Mouse (Mus musculus): ENCODE data around the gene Nprl2. TPM values are rescaled to one million over a fixed set of nuclear protein-coding genes. Genes with fewer than 3 reads are reported as not detected.

Nprl2 gene
- total and polyA plus RNA-seq, 3 experiments = 12.6 to 31.4 (median 16.3) TPM

GRCm38 (mm10) chr9:107549297-107550074, 7.5 kb downstream of the Nprl2 start:
- Histone ChIP-seq H3K4me3 (replicated peaks in 1 of 3; ENCODE audit: low read depth in 2 of 3, low read length in 2 of 3, poor library complexity in 1 of 3) (no peak overlapping the region), H3K27ac (ENCODE audit: insufficient read depth, low read depth) (no peak overlapping the region), H3K36me3 (replicated peaks in 1 of 2; ENCODE audit: control insufficient read depth in 1 of 2, insufficient read depth in 1 of 2, low read length in 1 of 2) (peaks cover 14 to 26% of the 10 kb centered on the region in 2 experiments), H3K4me1 (ENCODE audit: control insufficient read depth in 1 of 2, insufficient read depth in 2 of 2) (peaks cover 5 to 49% of the 10 kb centered on the region in 2 experiments), H3K4me2 (ENCODE audit: insufficient read depth, low read depth, poor library complexity, severe bottlenecking) (no peak overlapping the region), H3K9me3 (replicated peaks; ENCODE audit: low read length) (no peaks in the 10 kb centered on the region), H3K79me2 (replicated peaks; ENCODE audit: control insufficient read depth, extremely low read depth, insufficient read depth, poor library complexity, severe bottlenecking) (no peaks in the 10 kb centered on the region; the same call in 1 of the 2 replicates), H3K27me3 (replicated peaks) (no peaks in the 10 kb centered on the region), H3K9ac (ENCODE audit: insufficient read depth, low read depth) (no peak overlapping the region)
- no peak for DNase-seq (ENCODE audit: extremely low read depth)
- TF ChIP-seq POLR2AphosphoS2 (IDR thresholded peaks at IDR 0.05; ENCODE audit: low read depth, low read length) = no peak
- no peak for TF ChIP-seq UBTF (IDR thresholded peaks at IDR 0.05; ENCODE audit: low read depth, low read length)
- TF ChIP-seq USF2 (conservative IDR thresholded peaks at IDR 0.05; ENCODE audit: low read depth, low read length) = no peak
- no peak for TF ChIP-seq JUN (IDR thresholded peaks at IDR 0.05; ENCODE audit: insufficient read depth, low read depth, low read length)
- dilution Hi-C loops (cut with MboI; ENCODE audit: extremely low pct_ligation_motif_present, extremely low pct_unique_long_range_greater_than_20kb, low sequenced_read_pairs) (no loop called here), in situ Hi-C loops (cut with MboI; ENCODE audit: low pct_ligation_motif_present, low pct_unique_long_range_greater_than_20kb, low sequenced_read_pairs) (no loop called here)

DNA sequence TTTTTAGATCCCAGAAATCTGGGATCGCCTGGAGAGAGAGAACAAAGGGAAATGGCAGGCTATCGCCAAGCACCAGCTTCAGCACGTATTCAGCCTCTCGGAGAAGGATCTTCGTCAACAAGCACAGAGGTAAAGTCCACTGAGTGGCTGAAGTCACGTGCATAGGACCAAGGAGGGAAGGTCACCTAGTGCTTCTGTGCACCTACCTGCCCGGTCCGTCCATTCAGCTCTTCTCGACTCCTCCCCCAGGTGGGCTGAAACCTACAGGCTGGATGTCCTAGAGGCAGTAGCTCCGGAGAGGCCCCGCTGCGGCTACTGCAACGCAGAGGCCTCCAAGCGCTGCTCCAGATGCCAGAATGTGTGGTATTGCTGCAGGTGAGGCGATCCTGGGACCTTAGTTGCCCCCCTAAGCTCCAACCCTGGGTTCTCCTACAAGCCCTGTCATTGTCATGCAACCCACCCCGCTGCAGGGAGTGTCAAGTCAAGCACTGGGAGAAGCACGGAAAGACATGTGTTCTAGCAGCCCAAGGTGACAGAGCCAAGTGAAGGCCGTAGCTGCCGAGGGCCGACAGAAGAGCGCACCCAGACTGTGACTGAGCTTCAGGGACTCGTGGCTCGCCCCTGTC, 8.6 kb downstream of the Nprl2 start:
- Histone ChIP-seq H3K4me3 (replicated peaks in 1 of 3; ENCODE audit: low read depth in 2 of 3, low read length in 2 of 3, poor library complexity in 1 of 3) (no peak overlapping the region), H3K36me3 (replicated peaks in 1 of 2; ENCODE audit: control insufficient read depth in 1 of 2, insufficient read depth in 1 of 2, low read length in 1 of 2) (peaks cover 5 to 15% of the 10 kb centered on the region in 2 experiments), H3K27ac (ENCODE audit: insufficient read depth, low read depth) (no peak overlapping the region), H3K79me2 (replicated peaks; ENCODE audit: control insufficient read depth, extremely low read depth, insufficient read depth, poor library complexity, severe bottlenecking) (peaks cover 7% of the 10 kb centered on the region), H3K4me2 (ENCODE audit: insufficient read depth, low read depth, poor library complexity, severe bottlenecking) (no peak overlapping the region), H3K27me3 (replicated peaks) (no peaks in the 10 kb centered on the region), H3K9ac (ENCODE audit: insufficient read depth, low read depth) (no peak overlapping the region), H3K4me1 (ENCODE audit: control insufficient read depth in 1 of 2, insufficient read depth in 2 of 2) (peaks cover 5 to 44% of the 10 kb centered on the region in 2 experiments), H3K9me3 (replicated peaks; ENCODE audit: low read length) (no peaks in the 10 kb centered on the region)
- no peak for TF ChIP-seq IRF4 (IDR thresholded peaks at IDR 0.05; ENCODE audit: low read depth, low read length)
- TF ChIP-seq MAX (IDR thresholded peaks at IDR 0.05; ENCODE audit: low read length) = no peak
- TF ChIP-seq GABPA (IDR thresholded peaks at IDR 0.05; ENCODE audit: insufficient replicate concordance, low read depth, low read length) = no peak
- TF ChIP-seq CHD2 (IDR thresholded peaks at IDR 0.05; ENCODE audit: low read length) = no peak
- no peak for TF ChIP-seq RCOR1 (conservative IDR thresholded peaks at IDR 0.05; ENCODE audit: low read depth, low read length)
- no peak for TF ChIP-seq MAZ (IDR thresholded peaks at IDR 0.05; ENCODE audit: low read depth, low read length)
- TF ChIP-seq POLR2A (IDR thresholded peaks at IDR 0.05; ENCODE audit: low read depth, low read length) = no peak
- no peak for TF ChIP-seq POLR2AphosphoS2 (IDR thresholded peaks at IDR 0.05; ENCODE audit: low read depth, low read length)
- in situ Hi-C loops (cut with MboI; ENCODE audit: low pct_ligation_motif_present, low pct_unique_long_range_greater_than_20kb, low sequenced_read_pairs) (no loop called here), dilution Hi-C loops (cut with MboI; ENCODE audit: extremely low pct_ligation_motif_present, extremely low pct_unique_long_range_greater_than_20kb, low sequenced_read_pairs) (no loop called here)
- DNase-seq (ENCODE audit: extremely low read depth) = no peak
